Mouse (Mus musculus): ENCODE results near the gene Prmt9. TPM values are rescaled to one million over a fixed set of nuclear protein-coding genes. Genes with fewer than 3 reads are reported as not detected.

Prmt9 gene
- polyA plus RNA-seq, 1 experiment from 2014 or later, result 20.4 TPM

GRCm38 (mm10) chr8:77515786-77516185 lies 33.4 kb upstream of the Prmt9 start:
- POLR2A ChIA-PET, result interaction anchor here (2.4 kb wide), 1 partner anchor 9 kb away, joined by 5 read pairs; no protein-coding TSS in a partner anchor
- no peaks in the 10 kb centered on the region for H3K27me3 ChIP-seq
- in situ Hi-C loops (cut with MboI; ENCODE audit: low pct_unique_long_range_greater_than_20kb), result loop anchor here (10.0 kb wide), 1 partner anchor 91 kb away; no protein-coding TSS in a partner anchor
- no peak for TF ChIP-seq CTCF (IDR thresholded peaks at IDR 0.05)
- DNase-seq (ENCODE audit: low read depth, low spot score) (no peak), ATAC-seq (no peak)
- CTCF ChIA-PET, result no interaction called here

GRCm38 (mm10) chr8:77516845-77517244 lies 32.4 kb upstream of the Prmt9 start:
- POLR2A ChIA-PET, result interaction anchor here (0.9 to 2.4 kb wide), 7 partner anchors 10 to 97 kb away, joined by 3 to 6 read pairs (median 4); no protein-coding TSS in a partner anchor
- DNase-seq (ENCODE audit: low read depth, low spot score), result no peak
- TF ChIP-seq CTCF (IDR thresholded peaks at IDR 0.05), result no peak
- no peaks in the 10 kb centered on the region for H3K27me3 ChIP-seq
- ATAC-seq, result peak; percentile 5
- in situ Hi-C loops (cut with MboI; ENCODE audit: low pct_unique_long_range_greater_than_20kb), result loop anchor here (10.0 kb wide), 1 partner anchor 92 kb away; no protein-coding TSS in a partner anchor
- CTCF ChIA-PET, result interaction anchor here (0.8 to 1.3 kb wide), 5 partner anchors 9 to 115 kb away, joined by 3 to 4 read pairs (median 3); no protein-coding TSS in a partner anchor

- DNase-seq (ENCODE audit: low read depth, low spot score) (no peak), ATAC-seq (peak; percentile 81)
- no peaks in the 10 kb centered on the region for H3K27me3 ChIP-seq
- CTCF ChIA-PET, result interaction anchor here (0.8 to 1.3 kb wide), 5 partner anchors 8 to 115 kb away, joined by 3 to 4 read pairs (median 3); no protein-coding TSS in a partner anchor
- TF ChIP-seq CTCF (IDR thresholded peaks at IDR 0.05), result no peak
- in situ Hi-C loops (cut with MboI; ENCODE audit: low pct_unique_long_range_greater_than_20kb), result loop anchor here (10.0 kb wide), 1 partner anchor 93 kb away; no protein-coding TSS in a partner anchor
- POLR2A ChIA-PET, result interaction anchor here (0.9 to 2.4 kb wide), 7 partner anchors 11 to 98 kb away, joined by 3 to 6 read pairs (median 4); no protein-coding TSS in a partner anchor
Measured at GRCm38 (mm10) chr8:77517301-77518200, 31.6 kb upstream of the Prmt9 start, which contains the start of gene Arhgap10. Arhgap10 (minus strand) TSS chr8:77517953.

GRCm38 (mm10) chr8:77518201-77519115 lies 30.7 kb upstream of the Prmt9 start:
- H3K27me3 ChIP-seq, result no peaks in the 10 kb centered on the region
- in situ Hi-C loops (cut with MboI; ENCODE audit: low pct_unique_long_range_greater_than_20kb), result loop anchor here (10.0 kb wide), 1 partner anchor 94 kb away; no protein-coding TSS in a partner anchor
- ATAC-seq, result peak; percentile 59
- no peak for DNase-seq (ENCODE audit: low read depth, low spot score)
- POLR2A ChIA-PET, result interaction anchor here (1.3 kb wide), 1 partner anchor 30 kb away, joined by 6 read pairs; no protein-coding TSS in a partner anchor
- no peak for TF ChIP-seq CTCF (IDR thresholded peaks at IDR 0.05)
- CTCF ChIA-PET, result no interaction called here

GRCm38 (mm10) chr8:77520601-77521000 lies 28.6 kb upstream of the Prmt9 start:
- H3K27me3 ChIP-seq, result no peaks in the 10 kb centered on the region
- ATAC-seq (no peak), DNase-seq (ENCODE audit: low read depth, low spot score) (no peak)
- TF ChIP-seq CTCF (IDR thresholded peaks at IDR 0.05), result no peak
- ChIA-PET CTCF (interaction anchor here (1.0 to 2.7 kb wide), 11 partner anchors 12 to 100 kb away, joined by 3 to 7 read pairs (median 4); partner anchors contain the start of gene Prmt9), POLR2A (interaction anchor here (0.7 kb wide), 1 partner anchor 100 kb away, joined by 5 read pairs; no protein-coding TSS in a partner anchor)
- in situ Hi-C loops (cut with MboI; ENCODE audit: low pct_unique_long_range_greater_than_20kb), result no loop called here

GRCm38 (mm10) chr8:77521028-77521785 lies 28.0 kb upstream of the Prmt9 start:
- DNase-seq (ENCODE audit: low read depth, low spot score), result no peak
- POLR2A ChIA-PET, result interaction anchor here (0.7 kb wide), 1 partner anchor 101 kb away, joined by 5 read pairs; no protein-coding TSS in a partner anchor
- ATAC-seq, result no peak
- no peak for TF ChIP-seq CTCF (IDR thresholded peaks at IDR 0.05)
- no peaks in the 10 kb centered on the region for H3K27me3 ChIP-seq
- in situ Hi-C loops (cut with MboI; ENCODE audit: low pct_unique_long_range_greater_than_20kb), result no loop called here
- CTCF ChIA-PET, result interaction anchor here (1.0 to 2.7 kb wide), 11 partner anchors 11 to 101 kb away, joined by 3 to 7 read pairs (median 4); partner anchors contain the start of gene Prmt9

- ATAC-seq (no peak), DNase-seq (ENCODE audit: low read depth, low spot score) (no peak)
- TF ChIP-seq CTCF (IDR thresholded peaks at IDR 0.05), result no peak
- in situ Hi-C loops (cut with MboI; ENCODE audit: low pct_unique_long_range_greater_than_20kb), result no loop called here
- H3K27me3 ChIP-seq, result no peaks in the 10 kb centered on the region
- POLR2A ChIA-PET, result interaction anchor here (0.6 kb wide), 1 partner anchor 34 kb away, joined by 5 read pairs; no protein-coding TSS in a partner anchor
- CTCF ChIA-PET, result interaction anchor here (1.0 to 2.9 kb wide), 5 partner anchors 10 to 103 kb away, joined by 3 to 15 read pairs (median 4); no protein-coding TSS in a partner anchor
Measured at GRCm38 (mm10) chr8:77522984-77523383, 26.2 kb upstream of the Prmt9 start.

GRCm38 (mm10) chr8:77524018-77524615 lies 25.1 kb upstream of the Prmt9 start:
- in situ Hi-C loops (cut with MboI; ENCODE audit: low pct_unique_long_range_greater_than_20kb), result no loop called here
- CTCF ChIA-PET, result interaction anchor here (0.8 to 2.9 kb wide), 5 partner anchors 8 to 120 kb away, joined by 3 to 15 read pairs (median 4); no protein-coding TSS in a partner anchor
- ATAC-seq (no peak), DNase-seq (ENCODE audit: low read depth, low spot score) (no peak)
- POLR2A ChIA-PET, result no interaction called here
- no peak for TF ChIP-seq CTCF (IDR thresholded peaks at IDR 0.05)
- no peaks in the 10 kb centered on the region for H3K27me3 ChIP-seq
